Mouse (Mus musculus) right cerebral cortex, adult 18-20 months (tissue): ENCODE data around the gene Tatdn2.
"Not testable (repeated sequence)": the region's sequence is repeated elsewhere in the genome, so short reads cannot be mapped to it uniquely, and the experiment has no call there.

Source experiments
- DNase-seq: peaks from one replicate; pipeline ENCODE4 v3.0.0; 2022; ENCODE audit warnings: mixed read lengths

Gene Tatdn2

DNA sequence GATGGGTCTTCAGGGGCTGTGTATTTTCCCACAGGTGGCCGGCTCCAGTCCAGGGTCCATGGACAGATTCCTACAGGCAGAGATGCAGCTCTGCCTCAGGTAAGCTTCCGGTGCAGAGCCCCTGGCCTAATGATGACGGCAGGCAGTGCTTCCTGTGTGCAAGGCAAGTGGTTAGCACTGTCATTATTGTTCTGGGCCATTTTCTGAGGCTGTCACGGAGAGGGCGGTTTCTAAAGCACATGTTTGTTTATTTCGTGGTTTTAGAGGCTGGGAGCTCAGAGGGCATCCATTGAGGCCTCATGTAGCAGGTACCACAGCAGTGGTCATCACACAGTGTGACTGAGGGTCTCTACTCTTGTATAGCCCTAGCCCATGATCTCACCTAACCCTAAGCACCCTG, 23.9 kb upstream of the Tatdn2 start:
- no peak for DNase-seq

DNA sequence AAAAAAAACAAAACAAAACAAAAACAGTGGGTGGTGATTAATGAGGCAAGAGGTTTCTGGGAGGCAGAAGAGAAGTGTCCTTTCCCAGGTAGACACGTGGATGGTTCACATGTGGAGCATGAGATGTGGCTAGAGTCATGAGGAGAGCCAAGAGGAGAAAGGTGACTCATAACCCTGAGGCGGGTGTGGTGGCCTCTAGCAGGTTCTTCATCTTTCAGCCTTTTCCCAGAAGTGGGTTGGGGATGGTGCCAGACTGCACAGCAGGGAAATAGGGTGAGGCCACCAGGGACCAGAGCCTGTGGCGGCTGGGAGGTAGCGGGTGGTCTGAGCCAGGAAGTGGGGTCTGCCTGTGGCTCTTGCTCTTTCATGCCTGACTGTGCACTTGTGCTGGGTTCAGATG, 21.6 kb upstream of the Tatdn2 start:
- no peak for DNase-seq

DNA sequence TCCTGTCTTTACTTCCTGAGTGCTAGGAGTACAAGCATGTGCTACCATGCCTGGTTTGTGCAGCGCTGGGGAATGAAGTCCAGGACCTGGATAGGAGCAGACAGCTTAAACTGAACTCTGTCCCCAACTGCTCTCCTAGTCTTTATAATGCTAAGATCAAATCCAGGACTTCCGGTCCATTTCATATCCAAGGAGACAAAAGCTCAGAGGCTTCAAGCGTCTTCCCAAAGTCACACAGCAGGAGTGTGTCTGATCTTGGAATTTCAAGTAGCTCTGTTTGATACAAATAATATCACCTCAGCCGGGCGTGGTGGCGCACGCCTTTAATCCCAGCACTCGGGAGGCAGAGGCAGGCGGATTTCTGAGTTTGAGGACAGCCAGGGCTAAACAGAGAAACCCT, 20.9 kb upstream of the Tatdn2 start:
- no peak for DNase-seq

DNA sequence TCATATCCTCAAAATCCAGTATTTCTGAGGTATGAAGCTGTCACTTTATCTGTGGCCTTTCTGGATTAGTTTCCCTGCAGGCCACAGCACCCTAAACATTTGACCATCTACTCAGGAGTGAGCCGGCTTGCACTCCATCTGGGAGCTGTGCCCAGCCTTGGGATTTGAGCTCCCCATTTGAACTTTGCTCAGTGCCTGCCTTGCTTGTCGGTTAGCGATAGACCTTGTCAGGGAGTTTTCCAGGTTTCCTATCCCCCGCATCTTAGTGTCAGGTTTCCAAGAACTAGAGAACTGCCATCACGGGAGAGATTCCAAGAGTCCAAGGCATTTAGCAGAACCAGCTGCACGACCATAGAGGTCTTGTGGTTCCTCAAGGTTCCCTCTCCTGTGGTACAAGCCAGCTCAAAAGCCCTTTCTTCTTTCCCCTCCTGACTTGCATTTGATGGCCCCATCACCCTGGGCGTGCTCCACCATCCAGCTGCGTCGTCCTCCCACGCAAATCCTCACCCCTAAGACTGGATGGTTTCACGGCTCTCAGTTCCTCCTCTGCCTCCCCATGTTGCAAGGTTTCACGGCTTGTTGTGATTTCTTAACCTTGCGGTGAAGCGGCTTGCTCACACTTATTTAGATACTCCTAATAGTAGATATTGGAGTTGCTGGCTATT, 19.6 kb upstream of the Tatdn2 start:
- no peak for DNase-seq

DNA sequence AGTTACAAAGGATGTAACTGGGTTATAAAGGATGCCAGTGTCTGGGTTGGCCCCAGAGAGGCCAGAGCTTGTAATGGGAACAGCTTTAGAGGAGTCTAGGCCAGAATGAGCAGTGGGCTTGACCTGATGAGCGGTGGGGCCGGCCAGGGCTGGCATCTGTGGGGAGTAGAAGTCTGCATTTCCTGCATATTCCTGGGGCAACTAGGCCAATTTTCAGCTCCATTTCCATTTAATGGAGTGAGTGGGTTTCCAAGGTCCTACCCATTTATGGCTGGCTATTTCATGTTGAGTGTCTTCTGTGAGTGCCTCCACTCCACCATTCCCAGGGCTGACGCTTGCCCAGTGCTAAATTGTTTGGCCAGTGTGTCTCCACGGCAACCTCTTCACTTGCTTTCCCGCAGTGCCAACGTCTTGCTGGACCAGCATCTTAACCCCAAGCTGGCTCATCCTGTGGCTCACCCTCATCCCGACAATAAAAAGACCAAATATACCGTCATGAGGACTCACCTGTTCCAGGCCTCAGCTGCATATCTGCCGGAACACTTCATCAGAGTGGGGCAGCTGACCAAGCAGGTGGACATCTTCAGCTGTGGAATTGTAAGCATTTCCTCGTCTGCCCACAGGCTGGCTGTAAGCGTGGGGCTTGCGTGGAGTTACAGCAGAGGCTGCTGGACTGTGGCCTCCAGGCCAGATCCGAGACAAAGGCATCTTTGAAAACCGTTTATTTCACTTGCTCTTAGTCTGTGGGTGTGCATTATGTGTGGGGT, 18.4 kb upstream of the Tatdn2 start:
- DNase-seq, result no peak

DNA sequence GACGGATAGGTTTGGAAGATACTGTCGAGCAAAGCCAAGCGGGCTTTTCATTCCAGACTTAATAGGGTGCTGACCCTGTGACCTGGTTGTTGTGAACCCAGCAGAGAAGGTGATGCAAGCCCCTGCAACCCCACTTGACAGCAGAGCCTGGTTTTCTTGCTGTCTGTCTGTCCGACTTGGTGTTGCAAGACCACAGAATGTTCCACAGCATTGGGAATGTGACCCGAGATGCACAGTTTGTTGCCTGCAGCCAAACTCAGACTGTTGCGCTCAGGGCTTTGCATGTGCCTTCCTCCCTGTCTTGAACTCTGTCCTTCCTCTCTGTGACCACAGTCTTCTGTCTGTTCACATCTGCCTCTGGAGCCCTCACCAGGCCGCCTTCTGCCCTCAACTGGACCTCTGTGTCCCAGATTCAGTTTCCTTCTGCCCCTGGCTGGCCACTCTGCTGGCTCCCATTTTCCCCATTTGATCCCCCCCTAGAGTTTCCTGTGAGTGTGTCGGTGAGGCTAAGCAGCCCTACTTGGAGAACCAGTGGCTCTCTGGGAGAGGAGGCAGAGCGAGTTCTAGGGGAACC, 16.8 kb upstream of the Tatdn2 start:
- no peak for DNase-seq

DNA sequence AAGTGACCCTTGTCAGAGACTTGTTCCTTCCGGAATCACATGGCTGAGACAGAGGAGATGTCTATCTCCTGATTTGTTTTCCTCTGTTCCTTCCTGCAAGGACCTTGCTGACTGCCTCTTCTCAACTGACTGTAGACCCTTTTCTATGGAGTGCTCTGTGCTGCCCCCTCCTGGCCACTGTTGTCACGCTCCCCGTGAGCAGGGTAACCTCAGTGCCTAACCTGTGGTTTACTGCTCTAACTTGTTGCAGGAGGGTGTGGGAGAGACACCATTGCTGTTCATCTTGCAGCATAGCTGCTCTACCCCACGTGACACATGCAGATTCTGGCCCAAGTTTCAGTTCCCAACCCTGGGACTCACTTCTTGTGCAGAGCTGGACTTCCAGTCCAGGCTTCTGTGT, 15.6 kb upstream of the Tatdn2 start:
- DNase-seq, result peak; percentile 70

DNA sequence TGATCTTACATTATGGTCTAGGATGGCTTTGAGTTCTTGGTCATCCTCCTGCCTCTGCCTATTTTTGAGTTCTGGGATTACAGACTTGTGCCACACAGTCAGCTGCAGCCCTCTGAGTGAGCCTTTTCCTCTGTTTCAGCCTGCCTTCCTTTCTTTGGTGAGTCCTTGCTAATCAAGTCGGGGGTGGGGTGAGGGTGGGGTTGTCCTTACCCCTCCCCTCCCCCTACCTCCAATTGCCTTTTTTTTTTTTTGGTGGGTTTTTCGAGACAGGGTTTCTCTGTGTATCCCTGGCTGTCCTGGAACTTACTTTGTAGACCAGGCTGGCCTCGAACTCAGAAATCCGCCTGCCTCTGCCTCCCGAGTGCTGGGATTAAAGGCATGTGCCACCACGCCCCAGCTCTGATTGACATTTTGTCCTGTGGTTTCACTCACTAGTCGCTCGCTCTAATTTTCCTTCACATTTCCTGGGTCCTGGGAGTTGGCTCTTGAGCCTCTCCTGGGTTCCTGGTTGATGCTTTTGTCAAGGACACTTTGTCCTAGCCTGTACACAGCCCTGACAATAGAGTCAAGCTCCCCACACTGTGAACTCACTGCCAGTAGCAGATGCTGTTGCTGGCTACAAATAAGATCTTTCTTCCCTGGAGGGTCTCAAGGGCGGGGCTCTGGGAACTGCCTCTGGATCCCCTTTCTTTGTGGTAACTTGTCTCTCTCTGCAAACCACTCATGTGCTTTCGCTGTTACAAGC, 13.6 kb upstream of the Tatdn2 start:
- no peak for DNase-seq

DNA sequence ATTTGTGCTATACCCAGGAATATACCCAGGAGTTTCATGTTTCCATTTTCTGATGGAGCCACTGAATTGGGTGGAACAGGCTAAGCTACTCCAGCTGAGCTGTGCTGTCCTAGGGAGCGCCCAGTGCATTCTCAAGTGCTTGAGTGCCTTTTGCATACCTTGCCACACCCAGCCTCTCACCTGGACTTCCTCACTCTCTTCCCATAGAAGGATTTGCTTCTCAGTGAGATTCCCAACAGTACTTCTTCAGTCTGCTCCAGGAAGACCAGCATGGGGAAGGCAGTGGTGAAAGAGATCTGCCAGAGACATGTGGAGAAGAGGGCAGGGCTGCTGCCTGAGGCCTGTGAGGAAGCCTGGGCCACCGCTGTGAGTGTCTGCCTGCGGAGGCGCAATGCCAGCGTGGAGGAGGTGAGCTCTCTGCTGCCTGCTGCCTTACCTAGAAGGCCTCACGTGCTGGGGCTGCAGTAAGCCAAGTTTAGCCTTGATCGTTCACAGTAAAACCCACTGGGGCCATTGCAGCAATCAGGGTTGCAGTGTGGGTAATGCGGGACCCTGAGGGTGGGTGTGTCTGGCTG, 10.2 kb upstream of the Tatdn2 start:
- DNase-seq, result peak; percentile 22

DNA sequence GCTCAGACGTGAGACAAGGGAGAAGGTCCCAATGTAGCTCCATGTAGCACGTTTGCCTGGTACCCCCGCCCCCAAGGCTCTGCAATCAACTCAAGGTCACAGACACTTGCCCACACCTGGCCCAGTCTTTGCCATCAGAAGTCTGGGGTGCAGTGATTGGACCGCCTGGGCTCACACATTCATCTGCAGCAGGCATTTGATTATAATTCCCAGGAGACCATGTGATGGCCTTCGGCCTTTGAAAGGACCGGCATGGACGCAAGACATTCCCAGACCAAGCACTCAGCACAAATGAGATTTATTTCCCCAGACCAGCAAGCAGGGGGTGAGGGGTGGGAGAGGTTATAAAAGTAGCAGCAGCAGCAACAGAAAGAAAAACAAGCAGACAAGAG, 6.8 kb upstream of the Tatdn2 start:
- no peak for DNase-seq

DNA sequence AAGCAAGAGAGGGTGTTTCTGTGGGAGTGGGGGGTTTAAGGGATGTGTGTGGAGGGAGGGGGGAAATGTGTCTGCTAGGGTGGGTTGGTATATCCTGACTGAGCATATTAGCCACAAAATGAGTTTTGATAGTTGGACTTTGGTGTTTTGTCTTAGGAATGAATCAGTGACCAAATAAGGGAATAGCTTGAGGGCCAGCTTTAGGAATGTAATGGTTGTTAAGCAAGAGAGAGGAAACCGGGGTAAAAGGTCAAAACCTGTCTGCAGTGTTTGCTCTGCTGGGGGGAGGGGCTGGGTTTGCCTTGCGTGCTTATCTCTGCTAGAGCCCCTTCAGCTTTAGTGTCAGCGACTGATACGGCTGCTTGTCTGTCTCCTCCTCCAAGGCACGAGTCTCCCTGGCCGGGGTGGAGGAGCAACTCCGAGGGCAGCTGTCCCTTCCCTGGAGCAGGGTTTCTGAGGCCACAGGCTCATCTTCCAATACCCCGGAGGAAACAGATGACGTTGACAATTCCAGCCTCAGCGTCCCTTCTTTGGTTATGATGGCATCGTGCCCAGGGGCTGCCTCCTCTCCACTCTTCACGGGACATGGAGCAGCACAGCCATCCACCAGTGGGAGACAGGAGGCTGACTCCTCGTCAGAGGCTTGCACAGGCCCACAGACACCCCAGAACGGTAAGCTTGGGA, 6.3 kb upstream of the Tatdn2 start:
- no peak for DNase-seq

DNA sequence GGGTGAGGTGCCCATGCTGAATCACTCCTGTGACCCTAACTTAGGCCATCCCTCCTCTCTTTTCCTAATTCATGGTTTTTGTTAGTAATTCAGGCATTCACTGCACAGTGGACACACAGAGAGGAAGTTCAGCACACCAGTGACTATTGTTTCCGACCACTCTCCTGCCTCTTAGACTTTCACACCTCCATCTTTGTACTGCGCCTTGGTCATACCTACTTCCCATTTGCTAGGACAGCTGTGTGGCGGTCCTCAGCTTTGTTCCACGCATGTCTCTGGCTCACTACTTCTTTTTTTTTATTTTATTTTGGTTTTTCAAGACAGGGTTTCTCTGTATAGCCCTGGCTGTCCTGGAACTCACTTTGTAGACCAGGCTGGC, 5.8 kb upstream of the Tatdn2 start:
- no peak for DNase-seq

DNA sequence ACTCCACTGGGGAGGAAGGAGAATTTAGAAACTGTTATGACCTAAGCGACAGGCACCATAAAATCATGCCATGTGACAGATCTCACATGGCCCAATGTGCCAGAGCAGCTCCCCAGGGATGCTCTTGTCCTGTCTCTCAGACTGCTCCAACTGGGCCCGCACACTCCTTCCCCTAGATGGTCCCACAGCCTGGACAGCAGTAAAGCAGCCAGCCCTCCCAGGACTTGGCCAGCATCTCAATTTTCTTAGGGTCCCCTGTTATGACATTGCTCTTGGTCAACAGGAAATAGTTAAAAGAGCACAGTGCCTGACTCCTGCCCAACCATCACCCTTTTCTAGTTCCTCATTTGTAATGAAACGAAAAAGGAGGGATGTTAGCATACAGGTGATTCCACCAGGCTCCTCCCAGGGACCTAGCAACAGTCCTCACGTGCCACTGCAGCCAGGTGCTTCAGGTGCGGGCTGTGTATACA, 4.2 kb upstream of the Tatdn2 start:
- DNase-seq, result no peak

DNA sequence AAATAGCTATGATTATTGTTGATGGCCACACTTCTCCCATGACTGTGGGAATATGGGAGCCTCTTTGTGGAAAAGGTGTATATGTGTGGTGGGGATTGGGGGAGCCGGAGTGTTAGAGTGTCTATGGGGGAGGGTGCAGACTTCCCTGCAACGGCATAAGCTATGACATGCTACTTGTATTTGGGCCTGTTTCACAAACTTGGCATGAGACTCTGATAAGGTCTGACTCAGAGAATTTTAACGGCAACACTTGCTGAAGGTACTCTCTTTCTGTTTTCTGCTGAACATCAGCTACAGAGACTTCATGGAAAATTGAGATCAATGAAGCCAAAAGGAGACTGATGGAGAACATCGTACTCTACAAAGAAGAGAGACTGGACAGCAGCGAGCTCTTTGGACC, 3.5 kb upstream of the Tatdn2 start:
- no peak for DNase-seq

DNA sequence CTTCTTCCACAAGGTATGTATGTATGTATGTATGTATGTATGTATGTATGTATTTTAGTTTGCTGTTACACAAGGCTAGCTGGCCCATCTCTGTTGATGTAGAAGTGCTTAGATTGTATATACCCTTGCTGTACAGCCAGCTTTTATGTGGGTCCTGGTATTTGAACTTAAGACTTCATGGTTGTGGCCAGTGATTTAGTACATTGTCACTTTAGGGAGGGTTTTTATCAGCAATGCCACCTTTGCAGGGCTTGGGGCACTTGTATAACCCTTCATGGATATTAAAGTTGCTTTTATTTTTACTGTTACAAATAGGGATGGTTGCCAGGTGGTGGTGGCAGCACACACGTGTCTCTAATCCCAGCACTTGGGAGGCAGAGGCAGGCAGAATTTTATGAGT, 1.6 kb upstream of the Tatdn2 start:
- no peak for DNase-seq

DNA sequence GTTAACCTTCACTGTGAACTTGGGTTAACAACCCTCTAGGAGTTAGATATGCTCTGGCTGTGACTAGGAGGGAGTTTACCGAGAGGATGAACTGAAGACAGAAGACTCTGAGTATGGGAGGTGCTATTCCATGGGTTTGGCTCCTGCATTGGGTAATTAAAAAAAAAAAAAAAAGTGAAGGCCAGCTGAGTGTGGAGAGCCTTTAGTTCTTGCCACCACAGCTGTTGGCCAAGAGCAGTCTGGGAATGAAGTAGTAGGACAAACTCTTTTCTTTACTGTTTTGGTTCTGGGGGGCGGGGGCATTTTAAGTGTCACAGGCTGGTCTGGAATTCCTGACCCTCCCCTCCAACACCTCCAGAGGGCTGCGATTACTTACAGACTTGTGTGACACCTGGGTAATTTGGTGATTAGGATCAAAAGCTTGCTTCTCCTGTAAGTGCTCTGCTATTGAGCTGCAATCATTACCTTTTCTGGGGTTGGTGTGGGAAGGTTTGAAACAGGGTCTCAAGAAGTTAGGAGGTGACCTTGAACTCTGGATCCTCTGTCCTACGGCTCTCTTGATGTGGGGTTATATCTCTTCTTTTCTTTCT, 989 bp upstream of the Tatdn2 start:
- no peak for DNase-seq

DNA sequence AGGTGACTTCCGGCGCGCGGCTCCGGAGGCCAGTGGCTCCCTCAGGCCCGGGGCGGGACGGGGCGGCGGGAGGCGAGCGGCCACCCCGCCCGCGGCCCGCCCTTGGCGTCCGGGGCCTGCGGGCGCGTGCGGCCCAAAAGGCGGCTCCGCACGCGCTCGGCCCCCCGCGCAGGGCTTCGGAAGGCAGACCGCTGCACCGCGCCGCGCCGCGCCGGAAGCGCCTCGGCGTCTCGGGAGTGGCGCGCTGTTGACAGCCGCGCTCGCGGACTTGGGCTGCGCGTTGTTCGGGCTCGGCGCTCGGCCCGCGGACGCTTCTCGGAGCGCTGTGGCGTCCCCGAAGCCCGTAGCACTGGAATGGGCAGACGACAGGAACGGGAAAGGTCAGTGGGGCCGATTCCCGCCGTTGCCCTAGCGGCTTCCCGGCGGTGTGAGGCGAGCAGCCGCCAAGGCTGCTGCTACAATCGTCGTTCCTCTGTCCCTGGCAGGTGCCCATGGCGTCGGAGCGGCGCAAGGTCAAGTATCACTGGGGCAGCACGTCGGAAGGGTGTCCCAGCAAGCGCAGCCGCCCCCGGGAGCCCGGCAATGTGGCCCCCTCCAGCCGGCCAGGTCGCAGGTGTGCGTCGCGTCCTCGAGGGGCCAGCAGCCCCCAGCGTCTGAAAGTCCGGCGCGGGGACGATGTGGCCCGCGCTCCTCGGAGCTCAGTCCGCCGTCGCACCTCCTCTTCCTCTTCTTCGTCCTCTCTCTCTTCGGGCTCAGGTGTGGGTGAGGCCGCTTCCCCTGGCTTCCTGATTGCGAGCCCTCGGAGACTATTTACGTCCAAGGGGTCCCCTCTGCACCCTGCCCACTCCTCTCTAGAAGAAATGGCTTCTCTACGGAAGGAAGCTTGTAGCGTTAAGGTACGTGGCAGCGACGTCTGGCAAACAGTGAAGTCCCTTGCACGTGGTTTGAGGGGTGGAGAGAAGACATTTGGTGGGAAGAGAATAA, 664 bp downstream of the Tatdn2 start:
- peak; percentile 19 for DNase-seq

DNA sequence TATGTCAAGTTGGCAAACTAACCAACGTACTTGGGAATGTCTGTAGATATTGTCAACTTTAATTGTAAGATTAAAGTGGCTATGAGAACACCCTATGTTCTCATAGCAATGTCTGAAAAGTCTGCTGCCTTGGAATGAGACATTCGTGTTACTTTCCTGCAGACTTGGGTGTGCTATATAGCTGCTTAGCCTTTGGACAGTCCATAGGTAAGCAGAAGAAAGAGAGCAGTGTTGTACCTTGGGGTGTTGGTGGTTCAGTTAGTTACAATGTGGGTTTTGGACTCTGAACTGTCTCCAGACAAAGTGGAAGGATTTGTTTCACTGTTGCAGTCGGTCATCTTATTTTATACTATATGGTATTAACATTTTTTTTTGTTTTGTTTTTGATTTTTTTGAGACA, 15.9 kb downstream of the Tatdn2 start:
- no peak for DNase-seq

DNA sequence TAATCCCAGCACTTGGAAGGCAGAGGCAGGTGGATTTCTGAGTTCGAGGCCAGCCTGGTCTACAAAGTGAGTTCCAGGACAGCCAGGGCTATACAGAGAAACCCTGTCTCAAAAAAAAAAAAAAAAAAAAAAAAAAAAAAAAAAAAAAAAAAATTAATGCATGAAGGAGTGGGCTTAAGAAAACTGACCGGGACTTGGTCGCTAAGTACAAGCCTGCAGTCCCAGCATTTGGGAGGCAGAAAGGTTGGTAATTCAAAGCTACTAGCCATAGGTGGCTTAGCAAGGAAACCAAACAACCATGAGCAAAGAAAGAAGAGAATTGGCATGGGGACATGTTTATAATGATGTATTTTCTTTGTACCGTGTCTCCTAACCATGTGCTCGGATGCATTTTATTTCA, 16.5 kb downstream of the Tatdn2 start:
- DNase-seq, result not testable (repeated sequence)

DNA sequence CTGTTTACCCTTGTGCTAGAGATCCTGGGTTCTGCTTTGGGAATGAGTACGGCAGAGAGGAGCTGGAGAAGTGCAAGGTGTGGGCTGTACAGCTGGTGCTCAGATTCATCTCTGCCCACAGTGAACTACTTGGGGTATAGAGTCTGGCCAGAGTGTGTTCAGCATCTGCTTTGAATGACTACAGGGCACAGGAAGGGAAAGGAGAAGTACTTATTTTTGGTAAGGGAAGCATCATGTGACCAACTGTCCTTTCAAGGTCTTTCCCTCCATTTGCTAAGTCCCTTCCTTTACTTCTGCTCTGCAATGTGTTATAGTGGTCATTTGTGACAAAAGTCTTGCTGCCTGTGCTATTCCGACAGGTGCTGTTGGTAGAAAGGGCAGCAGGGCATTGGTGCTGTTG, 17.4 kb downstream of the Tatdn2 start:
- peak; percentile 23 for DNase-seq

DNA sequence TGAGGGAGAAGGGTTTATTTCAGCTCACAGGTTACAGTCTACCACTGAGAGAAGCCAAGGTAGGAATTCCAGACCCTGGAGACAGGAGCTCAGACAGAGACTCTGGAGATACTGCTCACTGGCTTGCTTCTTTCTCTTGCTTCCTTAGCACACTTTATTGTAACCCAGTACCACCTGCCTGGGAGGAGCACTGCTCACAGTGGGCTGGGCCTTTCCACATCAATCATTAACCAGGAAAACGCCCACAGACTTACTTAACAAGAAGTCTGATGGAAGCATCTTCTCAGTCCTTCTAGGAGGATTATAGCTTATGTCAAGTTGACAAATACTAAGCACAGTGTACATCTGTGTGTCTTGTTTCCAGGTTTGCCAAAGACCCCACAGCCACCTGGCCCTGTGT, 17.9 kb downstream of the Tatdn2 start:
- no peak for DNase-seq
